Mouse (Mus musculus) adrenal gland, postnatal 4 days (tissue): ENCODE measurements around the gene Epb42. TPM values are rescaled to one million over a fixed set of nuclear protein-coding genes. Genes with fewer than 3 reads are reported as not detected.
"Not testable (repeated sequence)": the region's sequence is repeated elsewhere in the genome, so short reads cannot be mapped to it uniquely, and the experiment has no call there.

Experiments used
- DNase-seq, 2 experiments: peaks; one replicate each; pipeline ENCODE4 v3.0.0; 2021 to 2022; ENCODE audit warnings: low spot score in 2 of 2, mixed read lengths in 2 of 2
- long read RNA-seq, 2 experiments: library from polyadenylated mRNA; stranded (forward); transcript quantifications; one replicate each; pipeline ENCODE4 v2.0.0; 2021
- total RNA-seq, 2 experiments: library from RNA; stranded (reverse); gene quantifications; 2 replicates each; pipeline ENCODE4 v1.2.3; 2021

Epb42 gene
- 10 to 100 TPM in 1 of 2 experiments, 1 to 10 TPM in 1; 6.1 to 16.0 TPM for total RNA-seq
- long read RNA-seq, experiment 1, full-length matches to known transcripts: 1 of 1 reads
- long read RNA-seq, experiment 1, partial matches to known transcripts: 0 of 1 reads
- long read RNA-seq, experiment 1, other reads (novel, unspliced or antisense): 0 of 1 reads
- long read RNA-seq, experiment 2, full-length matches to known transcripts: 10 of 15 reads
- long read RNA-seq, experiment 2, partial matches to known transcripts: 4 of 15 reads
- long read RNA-seq, experiment 2, other reads (novel, unspliced or antisense): 1 of 15 reads

DNA sequence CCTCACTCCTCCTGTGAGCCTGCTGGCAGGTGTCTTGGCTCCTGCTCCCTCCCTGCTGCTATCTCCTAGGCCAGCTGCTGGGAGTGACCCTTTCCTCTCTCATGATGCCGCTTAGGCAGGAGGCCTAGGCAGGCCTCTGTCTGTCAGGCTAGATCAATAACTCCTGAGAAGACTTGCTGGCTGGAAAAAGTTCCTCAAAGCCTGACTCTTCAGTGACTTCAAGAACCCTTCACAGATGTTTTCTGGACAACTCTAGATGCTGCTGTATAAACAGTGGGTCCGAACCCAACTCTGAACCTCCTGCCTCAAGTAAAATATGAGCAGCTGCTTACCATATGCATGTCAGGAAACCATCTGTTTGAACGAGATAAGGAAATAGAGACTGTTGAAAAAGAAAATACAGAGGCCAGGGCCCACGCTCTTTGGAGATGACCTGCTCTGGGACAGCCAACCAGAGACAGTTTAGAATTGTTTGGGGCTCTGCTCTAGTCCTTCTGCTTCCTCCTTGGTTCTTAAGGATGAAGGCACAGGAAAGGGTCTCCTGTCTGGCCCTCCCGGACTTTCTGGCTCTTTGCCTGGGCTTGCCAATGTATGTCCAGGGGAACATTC is at the start of gene Epb42:
TSS of gene Epb42 (minus strand) at position 340 of the 609 bp plus-strand sequence.
- DNase-seq: no peak

GRCm38 (mm10) chr2:121085480-121086185 is 48.8 kb upstream of the Epb42 start, which contains the start of gene Tgm5:
Gene Tgm5 (minus strand): TSS chr2:121085841.
- DNase-seq: no peak

DNA sequence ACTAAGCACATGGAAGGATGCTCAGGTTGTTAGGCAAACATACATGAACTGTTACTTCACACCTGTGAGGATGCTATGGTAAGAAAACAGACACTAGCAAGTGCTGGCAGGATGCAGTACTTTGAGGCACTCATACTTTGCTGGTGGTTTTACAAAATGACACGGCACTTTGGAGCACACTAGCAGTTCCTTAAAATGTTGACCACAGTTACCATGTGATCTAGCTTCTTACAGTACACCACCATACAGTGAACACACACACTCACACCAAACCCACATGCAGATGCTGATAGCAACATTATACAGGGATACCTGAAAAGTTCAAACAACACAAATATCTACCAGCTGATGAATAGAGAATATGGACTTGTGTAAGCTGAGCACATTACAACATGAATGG is 45.8 kb upstream of the Epb42 start:
- no peak for DNase-seq

- no peak for DNase-seq
These were observed 37.9 kb upstream of the Epb42 start for GRCm38 (mm10) chr2:121074747-121075146.

DNA sequence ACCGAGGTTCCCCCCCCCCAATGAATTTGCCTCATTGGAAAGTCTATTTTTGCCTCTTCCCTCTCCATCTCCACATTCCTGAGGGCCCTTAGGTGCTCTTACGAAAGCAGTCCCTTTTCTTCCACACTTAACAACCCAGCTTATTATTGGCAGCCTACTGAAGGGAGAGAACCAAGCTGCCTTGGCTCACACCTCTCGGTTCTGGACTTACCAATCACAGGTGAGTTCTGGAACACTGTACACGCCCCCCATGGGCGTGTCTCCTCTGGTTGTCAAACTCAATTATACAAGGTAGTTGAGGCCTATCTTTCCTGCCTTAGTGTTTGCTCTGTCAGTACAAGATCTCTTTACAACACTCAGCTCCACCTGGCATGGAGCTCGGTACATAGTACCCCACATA is 35.0 kb upstream of the Epb42 start:
- DNase-seq: no peak

DNA sequence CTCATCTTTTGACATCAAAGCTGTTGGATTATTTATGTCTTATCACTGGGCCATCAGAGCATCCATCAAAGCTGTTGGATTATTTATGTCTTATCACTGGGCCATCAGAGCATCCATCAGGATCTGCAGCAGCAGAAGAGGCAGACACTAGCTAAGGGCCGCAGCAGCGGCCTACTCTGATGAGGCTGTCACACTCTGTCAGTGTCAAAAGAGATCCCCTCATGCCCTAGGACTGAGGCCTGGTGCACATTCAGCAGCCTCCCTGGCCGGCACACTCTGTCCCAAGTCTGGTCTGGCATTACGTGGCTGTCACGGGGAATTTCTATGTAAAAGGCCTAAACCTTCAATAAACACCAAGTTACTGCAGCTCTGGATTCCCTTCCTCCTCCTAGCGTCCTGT is 32.6 kb upstream of the Epb42 start:
- no peak for DNase-seq

DNA sequence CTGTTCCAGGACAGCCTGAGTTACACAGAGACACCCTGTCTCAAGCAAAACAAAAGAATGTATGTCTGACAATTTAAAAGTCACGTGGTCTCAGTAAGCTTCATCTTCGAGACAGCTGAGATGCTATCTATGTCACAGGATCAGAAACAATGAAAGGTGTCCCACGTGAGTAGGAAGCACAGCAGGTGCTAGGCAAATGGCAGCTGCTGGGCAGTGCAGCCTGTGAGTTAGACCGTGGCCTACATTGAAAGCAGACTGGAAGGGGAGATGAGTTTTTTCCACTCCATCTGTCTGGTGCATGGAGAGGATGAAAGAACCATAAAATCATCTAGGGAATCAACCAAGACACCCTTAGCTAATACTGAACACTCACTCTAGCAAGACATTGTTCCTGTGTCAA is 30.2 kb upstream of the Epb42 start:
- DNase-seq: no peak

DNA sequence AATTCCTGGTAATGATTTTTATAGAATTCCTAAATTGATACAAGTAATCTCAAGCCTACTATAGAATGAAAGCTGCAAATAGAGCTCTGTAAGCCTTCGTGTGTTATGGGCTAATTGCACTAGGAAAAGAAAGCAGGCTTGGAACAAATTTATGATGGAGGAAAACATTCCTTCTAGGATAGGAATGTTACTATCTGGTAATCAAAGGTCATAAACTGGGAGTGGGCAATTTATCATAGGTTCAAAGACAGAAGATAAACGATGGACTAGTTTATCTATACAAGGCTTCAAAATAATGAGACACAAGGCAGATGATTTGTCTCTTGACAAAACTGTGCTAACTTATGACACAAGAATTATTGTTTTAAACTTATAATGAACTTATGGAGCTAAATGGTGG is 24.4 kb upstream of the Epb42 start:
- no peak for DNase-seq

- no peak for DNase-seq
These were observed 21.1 kb upstream of the Epb42 start for GRCm38 (mm10) chr2:121057997-121058396.

GRCm38 (mm10) chr2:121055915-121056314 is 19.0 kb upstream of the Epb42 start:
- no peak for DNase-seq

- DNase-seq: no peak
These were observed 17.2 kb upstream of the Epb42 start for GRCm38 (mm10) chr2:121054060-121054459.

DNA sequence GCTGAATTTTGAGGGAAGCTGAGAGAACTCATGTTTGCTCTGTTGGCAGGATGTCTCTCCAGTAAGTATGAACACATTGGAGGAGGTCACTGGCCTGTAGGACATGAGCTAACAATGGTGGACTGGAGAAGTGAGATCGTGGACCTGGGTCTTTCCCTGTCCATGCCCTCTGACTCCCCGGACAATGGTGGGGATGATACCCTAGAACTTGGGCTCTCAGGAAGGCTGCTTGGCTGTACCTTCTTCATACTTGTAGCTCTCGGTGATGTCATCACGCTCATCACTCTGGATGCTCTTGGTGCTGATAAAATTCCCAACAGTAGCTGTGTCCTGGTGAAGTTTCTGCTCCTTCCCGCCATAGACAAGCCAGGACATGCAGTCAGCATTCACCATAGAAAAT is 15.3 kb upstream of the Epb42 start:
- DNase-seq: no peak

- no peak for DNase-seq
These were observed 8.8 kb upstream of the Epb42 start for GRCm38 (mm10) chr2:121045653-121046052.

- no peak for DNase-seq
These were observed 4.2 kb upstream of the Epb42 start for GRCm38 (mm10) chr2:121041098-121041497.

GRCm38 (mm10) chr2:121039382-121039781 is 2.5 kb upstream of the Epb42 start:
- no peak for DNase-seq

GRCm38 (mm10) chr2:121038851-121039250 is 2.0 kb upstream of the Epb42 start:
- DNase-seq: not testable (repeated sequence)

DNA sequence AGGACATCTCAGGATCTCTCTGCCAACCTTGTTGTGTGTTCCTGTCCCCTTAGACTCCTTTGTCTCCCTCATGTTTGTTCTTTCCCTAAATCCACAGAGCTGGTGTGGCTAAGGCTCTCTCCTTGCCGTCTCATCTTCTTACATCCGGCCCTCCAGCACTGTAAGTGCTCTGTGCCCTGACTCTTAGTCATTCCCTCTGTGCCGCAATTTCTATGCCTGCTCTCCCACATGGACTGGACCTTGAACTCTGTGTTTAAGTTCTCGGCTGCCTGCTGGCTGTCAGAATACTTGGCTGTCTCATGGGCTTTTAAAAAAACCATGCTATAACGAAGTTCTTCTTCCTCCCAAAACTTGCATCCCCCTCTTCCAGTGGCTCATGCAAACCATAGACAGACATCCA is 14.0 kb downstream of the Epb42 start:
- DNase-seq: no peak

GRCm38 (mm10) chr2:121017151-121017550 is 19.7 kb downstream of the Epb42 start:
- no peak for DNase-seq

- DNase-seq: no peak
These were observed 20.6 kb downstream of the Epb42 start for GRCm38 (mm10) chr2:121016226-121016625.

GRCm38 (mm10) chr2:121015507-121015906 is 21.4 kb downstream of the Epb42 start:
- no peak for DNase-seq

GRCm38 (mm10) chr2:121012676-121013075 is 24.2 kb downstream of the Epb42 start:
- no peak for DNase-seq

GRCm38 (mm10) chr2:121009071-121009677 is 27.7 kb downstream of the Epb42 start:
- DNase-seq: no peak
